In the genomic region with DNA sequence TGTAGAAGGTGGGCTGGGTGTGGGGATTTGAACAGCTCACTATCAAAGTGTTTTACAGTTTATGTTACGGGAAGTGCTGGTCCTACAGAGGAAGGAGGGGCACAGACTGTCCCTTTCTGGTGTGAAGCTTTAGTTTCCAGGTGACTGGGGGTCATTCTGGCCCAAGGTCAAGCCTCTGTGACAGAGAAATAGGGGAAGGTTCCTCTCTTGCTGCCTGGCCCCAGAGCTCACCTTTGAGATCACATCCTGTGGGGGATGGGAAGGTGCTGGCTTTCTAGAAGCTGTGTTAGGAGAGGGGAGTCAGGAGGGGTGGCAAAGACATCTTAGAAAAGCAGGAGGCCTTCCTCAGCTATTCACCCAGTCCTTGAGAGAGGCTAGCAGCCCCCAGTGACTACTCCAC, we compare ENCODE assay signal across 26 mouse cellular contexts. TPM values are rescaled to one million over a fixed set of nuclear protein-coding genes. Genes with fewer than 3 reads are reported as not detected.
DNase-seq lines count a peak whose midpoint lies in the region; ATAC-seq and TF ChIP-seq lines count a peak whose summit lies in the region.
"Had no signal": no experiment of that assay in that cellular context is flagged by ENCODE, and none has a peak within 500 bp of the region (broad histone marks: within the 10 kb centered on the region; RNA-seq: fewer than 3 reads in every experiment).

No protein-coding gene starts in this region.

- no peak overlapping the region for H3K4me2 ChIP-seq in midbrain, embryonic 11.5 days
- no peak overlapping the region for H3K4me2 ChIP-seq in midbrain, embryonic 14.5 days (ENCODE audit: low read length)
- H3K4me2 ChIP-seq in intestine, postnatal 0 days (replicated peaks; ENCODE audit: low read depth) = no peak overlapping the region
- H3K4me2 ChIP-seq: hindbrain, embryonic 15.5 days; intestine, embryonic 15.5 days; kidney, embryonic 15.5 days had no signal

- no peak for ATAC-seq in midbrain, embryonic 11.5 days (ENCODE audit: low FRiP score)
- no peak for ATAC-seq in midbrain, embryonic 14.5 days (ENCODE audit: low FRiP score, low TSS enrichment)
- ATAC-seq in megakaryocyte, adult 5-6 weeks (ENCODE audit: poor library complexity, severe bottlenecking) = no peak
- no peak for ATAC-seq in intestine, postnatal 0 days
- ATAC-seq: forebrain, postnatal 0 days; intestine, embryonic 15.5 days; liver, postnatal 0 days; lung, postnatal 0 days had no signal

- no peaks in the 10 kb centered on the region for H3K36me3 ChIP-seq in midbrain, embryonic 11.5 days (ENCODE audit: control insufficient read depth, insufficient read depth, low read length)
- no peaks in the 10 kb centered on the region for H3K36me3 ChIP-seq in midbrain, embryonic 14.5 days (ENCODE audit: control insufficient read depth, insufficient read depth, low read length)
- no peaks in the 10 kb centered on the region for H3K36me3 ChIP-seq in intestine, postnatal 0 days (ENCODE audit: control insufficient read depth, insufficient read depth)
- H3K36me3 ChIP-seq: embryonic facial prominence, embryonic 10.5 days; G1E; hindbrain, embryonic 15.5 days; intestine, embryonic 15.5 days; kidney, embryonic 15.5 days; limb, embryonic 10.5 days; midbrain, embryonic 10.5 days had no signal

- H3K4me1 ChIP-seq in midbrain, embryonic 11.5 days (ENCODE audit: control insufficient read depth, insufficient read depth, low read length) = peaks cover 10% of the 10 kb centered on the region; the same call in 1 of the 2 replicates
- H3K4me1 ChIP-seq in midbrain, embryonic 14.5 days (ENCODE audit: control insufficient read depth, insufficient read depth, low read length) = peaks cover 4% of the 10 kb centered on the region; the same call in 1 of the 2 replicates
- H3K4me1 ChIP-seq in intestine, postnatal 0 days (replicated peaks; ENCODE audit: control insufficient read depth, insufficient read depth, low read length) = no peaks in the 10 kb centered on the region
- H3K4me1 ChIP-seq: hindbrain, embryonic 15.5 days had no signal

- peak; percentile 59 for DNase-seq in midbrain, embryonic 11.5 days (ENCODE audit: low spot score, missing footprints)
- no peak for DNase-seq in midbrain, embryonic 14.5 days
- peak; percentile 71 for DNase-seq in ES-CJ7 (ENCODE audit: low read depth, low spot score)
- DNase-seq in naive thymus-derived CD4-positive, alpha-beta T cell, adult 2 months (ENCODE audit: low read depth) = peak; percentile 64
- peak; percentile 44 to 54 for DNase-seq in thymus, postnatal 36 days
- no peak for DNase-seq in cerebellum, postnatal 25 days
- DNase-seq: adrenal gland, postnatal 25 days; cerebellum, adult 9-10 months; forebrain, postnatal 0 days; gastrocnemius, postnatal 36 days; heart, adult 2 months; kidney, postnatal 4 days; liver; liver, postnatal 0 days had no signal

- H3K27me3 ChIP-seq in midbrain, embryonic 11.5 days (ENCODE audit: control insufficient read depth, insufficient read depth, low read length) = no peaks in the 10 kb centered on the region
- no peaks in the 10 kb centered on the region for H3K27me3 ChIP-seq in midbrain, embryonic 14.5 days (ENCODE audit: control insufficient read depth, insufficient read depth, low read length)
- no peaks in the 10 kb centered on the region for H3K27me3 ChIP-seq in intestine, postnatal 0 days (replicated peaks; ENCODE audit: control insufficient read depth, insufficient read depth, low read length)
- H3K27me3 ChIP-seq: hindbrain, embryonic 15.5 days; intestine, embryonic 15.5 days; kidney, embryonic 15.5 days had no signal

- TF ChIP-seq CTCF in intestine, postnatal 0 days (IDR thresholded peaks at IDR 0.05; ENCODE audit: low read depth) = no peak

- H3K4me3 ChIP-seq in midbrain, embryonic 11.5 days (ENCODE audit: low read depth, low read length) = no peak overlapping the region
- no peak overlapping the region for H3K4me3 ChIP-seq in midbrain, embryonic 14.5 days (replicated peaks; ENCODE audit: low read depth, low read length)
- H3K4me3 ChIP-seq in intestine, postnatal 0 days (ENCODE audit: low read depth, low read length) = no peak overlapping the region
- H3K4me3 ChIP-seq: embryonic facial prominence, embryonic 10.5 days; heart, adult 2 months; hindbrain, embryonic 15.5 days; intestine, embryonic 15.5 days; kidney, embryonic 15.5 days; limb, embryonic 10.5 days; midbrain, embryonic 10.5 days had no signal

- no peak overlapping the region for H3K9ac ChIP-seq in midbrain, embryonic 11.5 days (ENCODE audit: low read length)
- H3K9ac ChIP-seq in midbrain, embryonic 14.5 days (replicated peaks; ENCODE audit: low read length) = no peak overlapping the region
- no peak overlapping the region for H3K9ac ChIP-seq in intestine, postnatal 0 days (ENCODE audit: low read depth, low read length)
- H3K9ac ChIP-seq: forebrain, postnatal 0 days; hindbrain, embryonic 15.5 days; intestine, embryonic 15.5 days; kidney, embryonic 15.5 days; liver, postnatal 0 days had no signal

- WGBS in midbrain, embryonic 11.5 days = 86% methylated on average over 1 of the region's 1 CpGs
- WGBS in midbrain, embryonic 14.5 days = 95% methylated on average over 1 of the region's 1 CpGs
- 73% methylated on average over 1 of the region's 1 CpGs for WGBS in intestine, postnatal 0 days

- no peaks in the 10 kb centered on the region for H3K9me3 ChIP-seq in midbrain, embryonic 11.5 days (ENCODE audit: control insufficient read depth, low read length)
- H3K9me3 ChIP-seq in midbrain, embryonic 14.5 days (ENCODE audit: control insufficient read depth, low read length) = no peaks in the 10 kb centered on the region
- H3K9me3 ChIP-seq in intestine, postnatal 0 days (ENCODE audit: control insufficient read depth) = no peaks in the 10 kb centered on the region
- H3K9me3 ChIP-seq: embryonic facial prominence, embryonic 10.5 days; G1E; hindbrain, embryonic 15.5 days; intestine, embryonic 15.5 days; kidney, embryonic 15.5 days; limb, embryonic 10.5 days; midbrain, embryonic 10.5 days had no signal

- no peak overlapping the region for H3K27ac ChIP-seq in midbrain, embryonic 11.5 days (ENCODE audit: low read depth, low read length)
- H3K27ac ChIP-seq in midbrain, embryonic 14.5 days (replicated peaks; ENCODE audit: low read depth, low read length) = no peak overlapping the region
- H3K27ac ChIP-seq in intestine, postnatal 0 days (ENCODE audit: low read depth, low read length) = no peak overlapping the region
- H3K27ac ChIP-seq: embryonic facial prominence, embryonic 10.5 days; heart, adult 2 months; hindbrain, embryonic 15.5 days; intestine, embryonic 15.5 days; kidney, embryonic 15.5 days; limb, embryonic 10.5 days; macrophage; midbrain, embryonic 10.5 days; stomach, postnatal 0 days had no signal

RNA-seq across cellular contexts. Expression of a gene that starts 39.5 kb away (rescaled TPM):
- polyA plus RNA-seq in midbrain, embryonic 11.5 days (2014; fragmentation: Nextera tagmentation; extraction: Ambion mirVana) = 104 and 106 TPM in 2 replicates
- 70.0 and 104 TPM in 2 replicates for polyA plus RNA-seq in midbrain, embryonic 14.5 days (2014; fragmentation: Nextera tagmentation; extraction: Ambion mirVana)
- total RNA-seq in megakaryocyte, adult 5-6 weeks (2015) = 86.9 and 97.6 TPM in 2 replicates
- 68.1 and 75.5 TPM in 2 replicates for total RNA-seq in megakaryocyte, adult 5-6 weeks (2017)
- polyA plus RNA-seq in intestine, postnatal 0 days (2015; fragmentation: Nextera tagmentation; extraction: Ambion mirVana) = 63.5 and 70.3 TPM in 2 replicates

Comparison
In these comparisons a context has a peak if more than half of its experiments do, and no peak if none do; other contexts are left out.
1. DNase-seq: peak in midbrain, embryonic 11.5 days (single experiment), ES-CJ7 (single experiment), naive thymus-derived CD4-positive, alpha-beta T cell, adult 2 months (single experiment) and thymus, postnatal 36 days (2 of 2); none in midbrain, embryonic 14.5 days (single experiment) and cerebellum, postnatal 25 days (0 of 2).